Mouse (Mus musculus) CH12.LX (cell line): ENCODE measurements around the gene Hirip3. TPM values are rescaled to one million over a fixed set of nuclear protein-coding genes. Genes with fewer than 3 reads are reported as not detected.

ENCODE experiments used
- DNase-seq: peaks from one replicate; pipeline ENCODE4 v3.0.0-alpha.2; 2013; ENCODE audit errors: extremely low read depth
- H3K27ac ChIP-seq: 2 replicates; pipeline ENCODE4 v1.5.1; 2012; ENCODE audit warnings: low read depth, mild to moderate bottlenecking, control low read depth, moderate library complexity; ENCODE audit not compliant: insufficient read depth
- H3K27me3 ChIP-seq: replicated peaks from 2 replicates; pipeline ENCODE3; 2012; ENCODE audit warnings: inconsistent platforms
- H3K36me3 ChIP-seq, 2 experiments: replicated peaks in 1 of 2; 2 replicates each; pipeline versions ENCODE3 to v1.6.1; 2012; ENCODE audit warnings: inconsistent platforms in 1 of 2, low read length in 1 of 2, mild to moderate bottlenecking in 1 of 2, mixed read lengths in 1 of 2, moderate library complexity in 1 of 2; ENCODE audit not compliant: control insufficient read depth in 1 of 2, insufficient read depth in 1 of 2
- H3K4me1 ChIP-seq, 2 experiments: 2 replicates each; pipeline ENCODE4 v1.6.1; 2012; ENCODE audit warnings: inconsistent platforms in 1 of 2, moderate library complexity in 1 of 2; ENCODE audit not compliant: insufficient read depth in 2 of 2, control insufficient read depth in 1 of 2
- H3K4me2 ChIP-seq: 2 replicates; pipeline ENCODE4 v1.6.1; 2012; ENCODE audit warnings: low read depth, mild to moderate bottlenecking, control low read depth; ENCODE audit not compliant: poor library complexity, insufficient read depth, severe bottlenecking
- H3K4me3 ChIP-seq, 3 experiments: fragments of 150-350 bp in 1 of 3; sonication (generic) in 1 of 3; replicated peaks in 1 of 3; 2 replicates each; pipeline versions ENCODE3 to v1.5.1; 2011 to 2012; ENCODE audit warnings: low read depth in 2 of 3, low read length in 2 of 3, mild to moderate bottlenecking in 2 of 3, moderate library complexity in 2 of 3, control low read depth in 1 of 3, improper control_type of control experiment in 1 of 3, inconsistent platforms in 1 of 3, mixed read lengths in 1 of 3; ENCODE audit not compliant: poor library complexity in 1 of 3
- H3K79me2 ChIP-seq: replicated peaks from 2 replicates; pipeline ENCODE4 v1.6.1; 2012; ENCODE audit warnings: mild to moderate bottlenecking, moderate library complexity; ENCODE audit not compliant: control insufficient read depth, poor library complexity, insufficient read depth, severe bottlenecking; ENCODE audit errors: extremely low read depth
- H3K9ac ChIP-seq: 2 replicates; pipeline ENCODE4 v1.6.1; 2012; ENCODE audit warnings: low read depth, mild to moderate bottlenecking, control low read depth, moderate library complexity; ENCODE audit not compliant: insufficient read depth
- H3K9me3 ChIP-seq: replicated peaks from 2 replicates; pipeline ENCODE3; 2012; ENCODE audit warnings: low read length, inconsistent platforms, mixed read lengths
- CHD1 ChIP-seq: IDR thresholded peaks from 2 replicates; pipeline ENCODE4 v1.6.1; 2012; ENCODE audit warnings: low read depth, low read length, improper control_type of control experiment, inconsistent platforms
- E2F4 ChIP-seq: IDR thresholded peaks from 2 replicates; pipeline ENCODE4 v1.6.1; 2011; ENCODE audit warnings: low read depth, low read length, improper control_type of control experiment; ENCODE audit not compliant: insufficient replicate concordance
- ELF1 ChIP-seq: IDR thresholded peaks from 2 replicates; pipeline ENCODE4 v1.6.1; 2014; ENCODE audit warnings: low read depth, mild to moderate bottlenecking, inconsistent platforms, low read length, improper control_type of control experiment
- ETS1 ChIP-seq: conservative IDR thresholded peaks from 2 replicates; pipeline ENCODE4 v1.6.1; 2012; ENCODE audit warnings: low read depth, mild to moderate bottlenecking, inconsistent platforms, low read length, improper control_type of control experiment, moderate library complexity
- GABPA ChIP-seq: IDR thresholded peaks from 2 replicates; pipeline ENCODE4 v1.6.1; 2012; ENCODE audit warnings: low read depth, low read length, improper control_type of control experiment, inconsistent platforms; ENCODE audit not compliant: insufficient replicate concordance
- JUN ChIP-seq: IDR thresholded peaks from 2 replicates; pipeline ENCODE4 v1.6.1; 2011; ENCODE audit warnings: low read depth, mild to moderate bottlenecking, low read length, improper control_type of control experiment, moderate library complexity; ENCODE audit not compliant: insufficient read depth
- JUND ChIP-seq: conservative IDR thresholded peaks from 2 replicates; pipeline ENCODE4 v1.6.1; 2011; ENCODE audit warnings: low read depth, low read length, improper control_type of control experiment
- MAFK ChIP-seq: IDR thresholded peaks from 2 replicates; pipeline ENCODE4 v1.6.1; 2011; ENCODE audit warnings: low read length, improper control_type of control experiment; ENCODE audit not compliant: insufficient replicate concordance
- MAZ ChIP-seq: IDR thresholded peaks from 2 replicates; pipeline ENCODE4 v1.6.1; 2012; ENCODE audit warnings: low read depth, mild to moderate bottlenecking, inconsistent platforms, low read length, improper control_type of control experiment, moderate library complexity
- MEF2A ChIP-seq: IDR thresholded peaks from 2 replicates; pipeline ENCODE4 v1.6.1; 2014; ENCODE audit warnings: low read depth, mild to moderate bottlenecking, inconsistent platforms, low read length, improper control_type of control experiment, borderline replicate concordance
- MXI1 ChIP-seq: IDR thresholded peaks from 2 replicates; pipeline ENCODE4 v1.6.1; 2011; ENCODE audit warnings: mild to moderate bottlenecking, low read depth, low read length, improper control_type of control experiment
- MYC ChIP-seq: IDR thresholded peaks from 2 replicates; pipeline ENCODE4 v1.6.1; 2011; ENCODE audit warnings: low read depth, mild to moderate bottlenecking, improper control_type of control experiment, low read length
- NRF1 ChIP-seq: IDR thresholded peaks from 2 replicates; pipeline ENCODE4 v1.6.1; 2014; ENCODE audit warnings: low read depth, mild to moderate bottlenecking, inconsistent platforms, low read length, improper control_type of control experiment, moderate library complexity
- PAX5 ChIP-seq: IDR thresholded peaks from 2 replicates; pipeline ENCODE4 v1.6.1; 2012; ENCODE audit warnings: low read length, inconsistent platforms, mixed read lengths
- POLR2AphosphoS2 ChIP-seq: IDR thresholded peaks from 2 replicates; pipeline ENCODE4 v1.6.1; 2011; ENCODE audit warnings: low read depth, low read length, improper control_type of control experiment
- RAD21 ChIP-seq: IDR thresholded peaks from 2 replicates; pipeline ENCODE4 v1.6.1; 2011; ENCODE audit warnings: low read depth, mild to moderate bottlenecking, low read length, improper control_type of control experiment, moderate library complexity
- TCF12 ChIP-seq: IDR thresholded peaks from 2 replicates; pipeline ENCODE4 v1.6.1; 2014; ENCODE audit warnings: low read depth, mild to moderate bottlenecking, inconsistent platforms, low read length, improper control_type of control experiment
- ZC3H11A ChIP-seq: IDR thresholded peaks from 2 replicates; pipeline ENCODE4 v1.6.1; 2012; ENCODE audit warnings: low read depth, mild to moderate bottlenecking, inconsistent platforms, low read length, improper control_type of control experiment
- ZMIZ1 ChIP-seq: IDR thresholded peaks from 2 replicates; pipeline ENCODE4 v1.6.1; 2012; ENCODE audit warnings: low read depth, mild to moderate bottlenecking, inconsistent platforms, low read length, improper control_type of control experiment
- dilution Hi-C: fragments of 300-500 bp; cut with MboI; formaldehyde crosslinking; loops from 2 replicates; pipeline ENCODE4 v1.14.3; 2020; ENCODE audit warnings: low sequenced_read_pairs; ENCODE audit not compliant: extremely low pct_unique_long_range_greater_than_20kb, extremely low pct_ligation_motif_present
- in situ Hi-C: fragments of 300-500 bp; cut with MboI; formaldehyde crosslinking; loops from 3 replicates; pipeline ENCODE4 v1.14.3; 2019; ENCODE audit warnings: low sequenced_read_pairs, low pct_ligation_motif_present, low pct_unique_long_range_greater_than_20kb, mixed read lengths
- polyA plus RNA-seq: library from polyadenylated mRNA; unstranded; fragments of >175 nt; gene quantifications from 2 replicates; pipeline ENCODE4 v1.2.1, GENCODE M21; 2012; ENCODE audit warnings: low read depth; ENCODE audit not compliant: insufficient read length
- total RNA-seq, 2 experiments: library from RNA; depleted of rRNA; stranded (reverse); fragments of 300-350 nt in 1 of 2; fragments of >200 nt in 1 of 2; gene quantifications; 2 replicates each; pipeline ENCODE4 v1.2.3; 2012 to 2014

Gene Hirip3
- total and polyA plus RNA-seq, 3 experiments, result 44.7 to 190 (median 70.9) TPM

DNA sequence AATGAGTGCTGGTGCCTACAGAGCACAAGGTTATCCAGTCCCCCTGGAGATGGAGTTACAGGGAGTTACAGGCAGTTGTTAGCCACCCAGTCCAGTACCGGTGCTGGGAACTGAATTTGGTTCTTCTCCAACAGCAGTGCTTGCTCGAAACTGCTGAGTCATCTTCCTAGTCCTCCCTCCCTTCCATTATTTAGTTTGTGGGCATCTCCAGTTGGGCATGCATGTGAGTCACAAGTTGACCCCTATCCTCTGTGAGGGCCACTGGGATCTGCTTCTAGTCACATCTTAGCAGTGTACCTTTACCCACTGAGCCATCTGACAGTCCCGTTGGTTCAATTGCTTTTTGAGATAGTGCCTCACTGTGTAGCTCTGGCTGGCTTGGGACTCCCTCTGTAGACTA, 43.8 kb downstream of the Hirip3 start:
- Histone ChIP-seq H3K4me3 (no peak overlapping the region), H3K4me1 (peaks cover 3 to 15% of the 10 kb centered on the region in 2 experiments), H3K79me2 (no peaks in the 10 kb centered on the region), H3K36me3 (no peaks in the 10 kb centered on the region), H3K4me2 (no peak overlapping the region), H3K9ac (no peak overlapping the region), H3K9me3 (no peaks in the 10 kb centered on the region), H3K27ac (no peak overlapping the region), H3K27me3 (no peaks in the 10 kb centered on the region)
- dilution Hi-C loops, result no loop called here
- TF ChIP-seq ETS1 (no peak), TCF12 (no peak), NRF1 (no peak), ELF1 (no peak), POLR2AphosphoS2 (no peak), ZC3H11A (no peak), PAX5 (no peak), E2F4 (no peak), MAFK (peak; percentile 78)
- in situ Hi-C loops, result no loop called here
- no peak for DNase-seq

DNA sequence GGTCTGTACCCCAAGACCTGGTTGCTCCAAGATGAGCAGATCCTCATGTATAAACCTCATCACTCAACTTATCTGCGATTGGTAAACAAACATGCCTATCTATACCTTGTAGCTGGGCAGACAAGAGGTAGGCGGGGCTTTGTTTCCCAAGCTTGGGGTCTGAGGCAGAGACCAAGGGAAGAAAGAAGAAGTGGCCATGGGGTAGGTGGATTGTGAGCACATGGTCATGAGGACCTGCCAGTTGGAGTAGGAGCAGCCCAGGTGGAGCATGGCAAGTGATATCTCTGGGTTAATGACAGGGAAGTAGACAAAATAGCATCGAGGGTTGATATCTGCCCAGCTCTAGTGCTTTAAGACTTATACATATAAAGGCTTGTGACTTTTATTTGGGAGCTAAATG, 53.1 kb downstream of the Hirip3 start:
- DNase-seq, result no peak
- Histone ChIP-seq H3K4me3 (no peak overlapping the region), H3K27me3 (no peaks in the 10 kb centered on the region), H3K27ac (no peak overlapping the region), H3K79me2 (no peaks in the 10 kb centered on the region), H3K4me1 (peaks cover 0 to 9% of the 10 kb centered on the region in 2 experiments; a peak in 2 of 4 replicates), H3K9me3 (no peaks in the 10 kb centered on the region), H3K9ac (no peak overlapping the region), H3K36me3 (no peaks in the 10 kb centered on the region), H3K4me2 (no peak overlapping the region)
- TF ChIP-seq MAZ (no peak), GABPA (no peak), TCF12 (no peak), MYC (no peak), JUN (no peak), CHD1 (no peak), PAX5 (no peak), RAD21 (no peak), ZMIZ1 (no peak), MXI1 (no peak), MEF2A (no peak), MAFK (no peak), E2F4 (no peak), JUND (no peak)
- in situ Hi-C loops, result no loop called here
- dilution Hi-C loops, result no loop called here

Other genes starting within 250 kb of the Hirip3 start
Only the 20 nearest of the 31 such genes appear.
- 287 and 312 TPM in 2 replicates for gene Coro1a, start 154.2 kb upstream of the Hirip3 start, total RNA-seq (2012; rRNA removed)
- 349 and 371 TPM in 2 replicates for gene Coro1a, start 154.2 kb upstream of the Hirip3 start, total RNA-seq (2014; rRNA removed)
- gene Coro1a, start 154.2 kb upstream of the Hirip3 start, polyA plus RNA-seq, result 203 and 228 TPM in 2 replicates
- gene Mapk3, start 102.4 kb upstream of the Hirip3 start, total RNA-seq (2012; rRNA removed), result 13.2 and 25.3 TPM in 2 replicates
- gene Mapk3, start 102.4 kb upstream of the Hirip3 start, total RNA-seq (2014; rRNA removed), result 20.3 and 22.4 TPM in 2 replicates
- 38.9 and 48.5 TPM in 2 replicates for gene Mapk3, start 102.4 kb upstream of the Hirip3 start, polyA plus RNA-seq
- 1.0 and 1.5 TPM in 2 replicates for gene Gdpd3, start 95.6 kb upstream of the Hirip3 start, total RNA-seq (2012; rRNA removed)
- 0.63 and 1.3 TPM in 2 replicates for gene Gdpd3, start 95.6 kb upstream of the Hirip3 start, total RNA-seq (2014; rRNA removed)
- gene Gdpd3, start 95.6 kb upstream of the Hirip3 start, polyA plus RNA-seq, result 1.6 and 2.2 TPM in 2 replicates
- gene Ypel3, start 85.0 kb upstream of the Hirip3 start, total RNA-seq (2012; rRNA removed), result 13.9 and 38.9 TPM in 2 replicates
- gene Ypel3, start 85.0 kb upstream of the Hirip3 start, total RNA-seq (2014; rRNA removed), result 26.0 and 33.9 TPM in 2 replicates
- 40.5 and 44.0 TPM in 2 replicates for gene Ypel3, start 85.0 kb upstream of the Hirip3 start, polyA plus RNA-seq
- gene Tbx6, start 80.5 kb upstream of the Hirip3 start, total RNA-seq (2012; rRNA removed), result 15.2 and 15.8 TPM in 2 replicates
- gene Tbx6, start 80.5 kb upstream of the Hirip3 start, total RNA-seq (2014; rRNA removed), result 12.3 and 12.8 TPM in 2 replicates
- 29.2 and 31.5 TPM in 2 replicates for gene Tbx6, start 80.5 kb upstream of the Hirip3 start, polyA plus RNA-seq
- 201 and 213 TPM in 2 replicates for gene Ppp4c, start 69.5 kb upstream of the Hirip3 start, total RNA-seq (2012; rRNA removed)
- gene Ppp4c, start 69.5 kb upstream of the Hirip3 start, total RNA-seq (2014; rRNA removed), result 175 and 195 TPM in 2 replicates
- gene Ppp4c, start 69.5 kb upstream of the Hirip3 start, polyA plus RNA-seq, result 161 and 168 TPM in 2 replicates
- 0.30 TPM in 1 of 2 replicates, not detected in the other for gene Fam57b, start 64.3 kb upstream of the Hirip3 start, total RNA-seq (2012; rRNA removed)
- gene Fam57b, start 64.3 kb upstream of the Hirip3 start, total RNA-seq (2014; rRNA removed), result not detected in 2 replicates
- not detected in 2 replicates for gene Fam57b, start 64.3 kb upstream of the Hirip3 start, polyA plus RNA-seq
- not detected in 2 replicates for gene 4930451I11Rik, start 30.3 kb upstream of the Hirip3 start, total RNA-seq (2012; rRNA removed)
- gene 4930451I11Rik, start 30.3 kb upstream of the Hirip3 start, total RNA-seq (2014; rRNA removed), result not detected in 2 replicates
- not detected in 2 replicates for gene 4930451I11Rik, start 30.3 kb upstream of the Hirip3 start, polyA plus RNA-seq
- gene Doc2a, start 14.6 kb upstream of the Hirip3 start, total RNA-seq (2012; rRNA removed), result 1.9 and 3.4 TPM in 2 replicates
- gene Doc2a, start 14.6 kb upstream of the Hirip3 start, total RNA-seq (2014; rRNA removed), result not detected in 2 replicates
- gene Doc2a, start 14.6 kb upstream of the Hirip3 start, polyA plus RNA-seq, result not detected in 2 replicates
- gene Ino80e, start 405 bp downstream of the Hirip3 start, total RNA-seq (2012; rRNA removed), result 73.9 and 109 TPM in 2 replicates
- gene Ino80e, start 405 bp downstream of the Hirip3 start, total RNA-seq (2014; rRNA removed), result 73.6 and 78.4 TPM in 2 replicates
- gene Ino80e, start 405 bp downstream of the Hirip3 start, polyA plus RNA-seq, result 216 and 243 TPM in 2 replicates
- 28.5 and 29.0 TPM in 2 replicates for gene Taok2, start 22.7 kb downstream of the Hirip3 start, total RNA-seq (2012; rRNA removed)
- gene Taok2, start 22.7 kb downstream of the Hirip3 start, total RNA-seq (2014; rRNA removed), result 13.6 and 15.3 TPM in 2 replicates
- gene Taok2, start 22.7 kb downstream of the Hirip3 start, polyA plus RNA-seq, result 32.2 and 33.0 TPM in 2 replicates
- gene Tmem219, start 60.9 kb downstream of the Hirip3 start, total RNA-seq (2012; rRNA removed), result 39.7 and 43.2 TPM in 2 replicates
- 31.3 and 33.4 TPM in 2 replicates for gene Tmem219, start 60.9 kb downstream of the Hirip3 start, total RNA-seq (2014; rRNA removed)
- 37.4 and 39.3 TPM in 2 replicates for gene Tmem219, start 60.9 kb downstream of the Hirip3 start, polyA plus RNA-seq
- 35.0 and 37.5 TPM in 2 replicates for gene Kctd13, start 66.9 kb downstream of the Hirip3 start, total RNA-seq (2012; rRNA removed)
- 16.4 and 19.0 TPM in 2 replicates for gene Kctd13, start 66.9 kb downstream of the Hirip3 start, total RNA-seq (2014; rRNA removed)
- gene Kctd13, start 66.9 kb downstream of the Hirip3 start, polyA plus RNA-seq, result 35.2 and 40.4 TPM in 2 replicates
- 0.08 TPM in 1 of 2 replicates, not detected in the other for gene Asphd1, start 87.6 kb downstream of the Hirip3 start, total RNA-seq (2012; rRNA removed)
- gene Asphd1, start 87.6 kb downstream of the Hirip3 start, total RNA-seq (2014; rRNA removed), result not detected in 2 replicates
- 1.3 and 1.8 TPM in 2 replicates for gene Asphd1, start 87.6 kb downstream of the Hirip3 start, polyA plus RNA-seq
- 7.2 and 8.8 TPM in 2 replicates for gene Sez6l2, start 88.6 kb downstream of the Hirip3 start, total RNA-seq (2012; rRNA removed)
- 8.9 and 9.9 TPM in 2 replicates for gene Sez6l2, start 88.6 kb downstream of the Hirip3 start, total RNA-seq (2014; rRNA removed)
- gene Sez6l2, start 88.6 kb downstream of the Hirip3 start, polyA plus RNA-seq, result 29.2 and 29.3 TPM in 2 replicates
- 72.8 and 86.2 TPM in 2 replicates for gene Cdipt, start 113.9 kb downstream of the Hirip3 start, total RNA-seq (2012; rRNA removed)
- gene Cdipt, start 113.9 kb downstream of the Hirip3 start, total RNA-seq (2014; rRNA removed), result 100 and 108 TPM in 2 replicates
- gene Cdipt, start 113.9 kb downstream of the Hirip3 start, polyA plus RNA-seq, result 120 and 138 TPM in 2 replicates
- gene Cdiptos, start 114.1 kb downstream of the Hirip3 start, total RNA-seq (2012; rRNA removed), result 0.46 and 0.47 TPM in 2 replicates
- gene Cdiptos, start 114.1 kb downstream of the Hirip3 start, total RNA-seq (2014; rRNA removed), result not detected in 2 replicates
- 0.31 and 0.97 TPM in 2 replicates for gene Cdiptos, start 114.1 kb downstream of the Hirip3 start, polyA plus RNA-seq
- gene Mvp, start 152.6 kb downstream of the Hirip3 start, total RNA-seq (2012; rRNA removed), result 42.1 and 52.1 TPM in 2 replicates
- gene Mvp, start 152.6 kb downstream of the Hirip3 start, total RNA-seq (2014; rRNA removed), result 33.3 and 35.5 TPM in 2 replicates
- gene Mvp, start 152.6 kb downstream of the Hirip3 start, polyA plus RNA-seq, result 53.7 and 63.5 TPM in 2 replicates
- gene Pagr1b, start 154.5 kb downstream of the Hirip3 start, total RNA-seq (2012; rRNA removed), result 0.25 and 0.30 TPM in 2 replicates
- not detected in 2 replicates for gene Pagr1b, start 154.5 kb downstream of the Hirip3 start, total RNA-seq (2014; rRNA removed)
- 2.8 and 6.6 TPM in 2 replicates for gene Pagr1b, start 154.5 kb downstream of the Hirip3 start, polyA plus RNA-seq
- gene Pagr1a, start 155.4 kb downstream of the Hirip3 start, total RNA-seq (2012; rRNA removed), result 56.9 and 60.0 TPM in 2 replicates
- gene Pagr1a, start 155.4 kb downstream of the Hirip3 start, total RNA-seq (2014; rRNA removed), result 12.0 and 24.9 TPM in 2 replicates
- 69.4 and 71.3 TPM in 2 replicates for gene Pagr1a, start 155.4 kb downstream of the Hirip3 start, polyA plus RNA-seq